Mouse (Mus musculus) G1E (cell line): ENCODE results near the gene Smim24.

Experiments
- CTCF ChIP-seq: IDR thresholded peaks from 2 replicates; pipeline ENCODE4 v1.5.1; 2012; ENCODE audit warnings: low read depth, low read length, inconsistent platforms, mixed read lengths
- GATA1 ChIP-seq: IDR thresholded peaks from 2 replicates; pipeline ENCODE4 v1.6.1; 2012; ENCODE audit warnings: borderline replicate concordance, low read length, inconsistent platforms, mixed read lengths
- GATA2 ChIP-seq: IDR thresholded peaks from 2 replicates; pipeline ENCODE4 v1.6.1; 2012; ENCODE audit warnings: low read depth, low read length, inconsistent platforms, borderline replicate concordance
- TAL1 ChIP-seq: conservative IDR thresholded peaks from 2 replicates; pipeline ENCODE4 v1.6.1; 2012; ENCODE audit warnings: low read depth, low read length, inconsistent platforms, mixed read lengths

- TF ChIP-seq GATA1: no peak
- TF ChIP-seq CTCF: no peak
- no peak for TF ChIP-seq TAL1
- no peak for TF ChIP-seq GATA2
Measured at GRCm38 (mm10) chr10:81430831-81431525, 38.1 kb downstream of the Smim24 start.
